Mouse (Mus musculus) ES-Bruce4 (cell line): ENCODE results near the gene Sc5d. TPM values are rescaled to one million over a fixed set of nuclear protein-coding genes. Genes with fewer than 3 reads are reported as not detected.

Experiments used
- H3K27ac ChIP-seq: 2 replicates; pipeline ENCODE4 v1.5.1; 2012; ENCODE audit warnings: low read length, inconsistent platforms; ENCODE audit not compliant: insufficient read depth
- H3K27me3 ChIP-seq: 2 replicates; pipeline ENCODE4 v1.6.1; 2012; ENCODE audit warnings: mild to moderate bottlenecking, low read length, inconsistent platforms; ENCODE audit not compliant: control insufficient read depth, poor library complexity, insufficient read depth, severe bottlenecking
- H3K36me3 ChIP-seq: 2 replicates; pipeline ENCODE4 v1.6.1; 2012; ENCODE audit warnings: inconsistent platforms, mild to moderate bottlenecking, low read length, moderate library complexity; ENCODE audit not compliant: control insufficient read depth, poor library complexity, insufficient read depth, severe bottlenecking
- H3K4me1 ChIP-seq: one replicate; pipeline ENCODE4 v1.8.1; 2011; ENCODE audit warnings: low read length; ENCODE audit not compliant: control insufficient read depth, insufficient read depth
- H3K4me3 ChIP-seq: 2 replicates; pipeline ENCODE4 v1.5.1; 2011; ENCODE audit warnings: low read depth, mild to moderate bottlenecking, low read length
- H3K9ac ChIP-seq: 2 replicates; pipeline ENCODE4 v1.6.1; 2012; ENCODE audit warnings: low read depth, mild to moderate bottlenecking, inconsistent platforms; ENCODE audit not compliant: poor library complexity, severe bottlenecking
- H3K9me3 ChIP-seq: replicated peaks from 2 replicates; pipeline ENCODE4 v1.6.1; 2012; ENCODE audit warnings: mild to moderate bottlenecking, low read length, inconsistent platforms; ENCODE audit not compliant: control insufficient read depth, poor library complexity, insufficient read depth, severe bottlenecking
- CTCF ChIP-seq: IDR thresholded peaks from one replicate; pipeline ENCODE4 v1.8.1; 2011; ENCODE audit warnings: low read depth, low read length
- EP300 ChIP-seq: IDR thresholded peaks from 2 replicates; pipeline ENCODE4 v1.6.1; 2011; ENCODE audit warnings: low read depth, low read length; ENCODE audit not compliant: insufficient read depth
- POLR2A ChIP-seq: IDR thresholded peaks from one replicate; pipeline ENCODE4 v1.8.1; 2011; ENCODE audit warnings: low read length; ENCODE audit not compliant: insufficient read depth
- polyA plus RNA-seq: library from polyadenylated mRNA; stranded (reverse); fragments of >200 nt; gene quantifications from 2 replicates; pipeline ENCODE4 v1.2.4, GENCODE M21; 2011; ENCODE audit warnings: low read depth; ENCODE audit not compliant: missing spikeins, insufficient read depth, insufficient read length

Sc5d gene
- polyA plus RNA-seq = 46.1 and 49.2 TPM in 2 replicates

DNA sequence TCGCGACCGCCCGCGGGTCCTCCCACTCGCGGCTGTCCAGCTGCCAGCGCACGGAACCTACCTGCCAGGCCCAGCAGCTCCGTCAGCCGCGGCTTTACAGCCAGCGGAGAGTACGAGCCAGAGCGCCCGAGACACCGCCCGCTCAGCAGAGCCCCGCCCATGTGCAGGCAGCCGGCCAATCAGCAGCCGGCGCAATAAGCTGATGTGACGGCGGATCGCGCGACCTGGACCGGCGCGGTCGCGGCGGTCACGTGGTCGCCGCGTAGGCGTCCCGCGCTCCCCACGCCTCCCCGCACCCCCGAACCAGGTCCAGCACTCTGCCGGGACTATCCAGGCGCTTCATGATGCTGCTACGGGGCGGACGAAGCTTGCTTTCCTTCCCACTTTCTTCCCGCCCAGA lies at the start of gene Sc5d:
Gene Sc5d, minus strand, starts transcription at position 112 of the 400 bp plus-strand sequence.
- no peak for TF ChIP-seq POLR2A
- TF ChIP-seq CTCF = no peak
- TF ChIP-seq EP300 = no peak
- Histone ChIP-seq H3K27ac (no peak within 1 kb of the TSS), H3K9ac (peak within 1 kb of the TSS; percentile 72), H3K36me3 (no peaks in the 10 kb centered on the region), H3K27me3 (no peaks in the 10 kb centered on the region), H3K4me1 (no peaks in the 10 kb centered on the region), H3K4me3 (peak within 1 kb of the TSS; percentile 95), H3K9me3 (no peaks in the 10 kb centered on the region)

DNA sequence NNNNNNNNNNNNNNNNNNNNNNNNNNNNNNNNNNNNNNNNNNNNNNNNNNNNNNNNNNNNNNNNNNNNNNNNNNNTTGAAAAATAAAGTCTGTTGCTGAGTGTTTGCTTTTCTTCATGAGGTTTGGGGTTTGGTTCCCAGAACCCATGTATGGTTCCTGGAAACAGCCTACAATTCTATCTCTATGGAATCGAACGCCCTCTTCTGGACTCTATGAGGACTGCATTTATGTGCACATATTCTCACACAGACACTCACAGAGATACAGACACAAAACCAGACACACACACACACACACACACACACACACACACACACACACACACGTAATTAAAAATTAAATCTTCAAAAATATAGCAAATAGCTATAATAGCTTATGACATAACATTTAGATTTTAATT lies 47.3 kb upstream of the Sc5d start:
- Histone ChIP-seq H3K27ac (no peak overlapping the region), H3K9me3 (no peaks in the 10 kb centered on the region), H3K4me3 (no peak overlapping the region), H3K4me1 (no peaks in the 10 kb centered on the region), H3K27me3 (no peaks in the 10 kb centered on the region), H3K9ac (no peak overlapping the region), H3K36me3 (no peaks in the 10 kb centered on the region)
- TF ChIP-seq POLR2A = no peak
- TF ChIP-seq EP300 = no peak
- no peak for TF ChIP-seq CTCF

DNA sequence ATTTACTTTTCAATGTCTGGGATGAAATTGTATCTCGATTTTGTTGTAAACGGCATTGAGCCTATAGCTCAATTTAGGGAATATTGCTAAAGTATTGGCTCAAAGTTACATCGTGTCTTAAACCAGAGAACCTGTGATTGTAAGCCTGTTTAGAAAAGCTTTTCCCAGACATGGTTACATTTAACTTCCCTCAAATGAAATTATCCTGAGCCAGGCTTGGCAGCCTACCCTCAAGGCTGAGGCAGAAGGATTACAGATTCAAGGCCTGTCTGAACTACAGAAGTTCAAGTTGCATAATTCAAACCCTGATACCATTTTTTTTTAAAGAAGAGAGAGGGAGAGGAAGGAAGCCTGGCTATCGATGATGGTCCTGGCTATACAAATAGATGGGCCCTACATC lies 39.8 kb upstream of the Sc5d start:
- TF ChIP-seq EP300 (no peak), CTCF (no peak), POLR2A (no peak)
- Histone ChIP-seq H3K9me3 (no peaks in the 10 kb centered on the region), H3K4me1 (no peaks in the 10 kb centered on the region), H3K9ac (no peak overlapping the region), H3K27me3 (no peaks in the 10 kb centered on the region; the same call in 1 of the 2 replicates), H3K4me3 (no peak overlapping the region), H3K36me3 (no peaks in the 10 kb centered on the region), H3K27ac (no peak overlapping the region)

DNA sequence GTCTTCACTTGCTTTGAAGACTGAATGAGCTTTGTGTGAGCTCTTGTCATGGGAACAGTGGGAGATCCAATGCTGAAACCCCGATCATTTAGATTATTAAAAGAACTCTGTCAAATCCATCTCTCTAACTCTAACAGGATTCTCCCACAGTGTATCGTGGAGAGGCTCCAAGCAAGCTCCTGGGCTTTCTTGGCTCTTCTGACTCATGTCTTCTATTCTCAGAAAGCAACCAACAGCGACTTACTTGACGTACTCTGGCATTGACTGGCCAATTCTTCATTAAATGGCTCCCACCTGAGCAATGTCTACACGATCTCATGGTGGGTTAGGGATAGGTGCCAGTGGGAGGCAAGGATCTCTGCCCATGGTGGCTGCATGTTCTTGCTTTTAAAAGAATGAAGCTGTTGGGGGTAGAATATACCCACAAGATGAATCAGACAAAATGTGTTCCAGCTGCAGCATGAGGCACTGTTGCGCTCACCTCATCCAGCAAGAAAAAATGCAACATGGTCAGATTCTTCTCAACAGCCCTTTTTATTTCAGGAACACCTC lies 37.1 kb upstream of the Sc5d start:
- no peaks in the 10 kb centered on the region for H3K4me1 ChIP-seq
- TF ChIP-seq CTCF (no peak), EP300 (no peak), POLR2A (no peak)
- no peaks in the 10 kb centered on the region for H3K9me3 ChIP-seq
- H3K27ac ChIP-seq = no peak overlapping the region
- no peak overlapping the region for H3K4me3 ChIP-seq
- H3K9ac ChIP-seq = no peak overlapping the region
- H3K36me3 ChIP-seq = no peaks in the 10 kb centered on the region
- no peaks in the 10 kb centered on the region; the same call in 1 of the 2 replicates for H3K27me3 ChIP-seq

DNA sequence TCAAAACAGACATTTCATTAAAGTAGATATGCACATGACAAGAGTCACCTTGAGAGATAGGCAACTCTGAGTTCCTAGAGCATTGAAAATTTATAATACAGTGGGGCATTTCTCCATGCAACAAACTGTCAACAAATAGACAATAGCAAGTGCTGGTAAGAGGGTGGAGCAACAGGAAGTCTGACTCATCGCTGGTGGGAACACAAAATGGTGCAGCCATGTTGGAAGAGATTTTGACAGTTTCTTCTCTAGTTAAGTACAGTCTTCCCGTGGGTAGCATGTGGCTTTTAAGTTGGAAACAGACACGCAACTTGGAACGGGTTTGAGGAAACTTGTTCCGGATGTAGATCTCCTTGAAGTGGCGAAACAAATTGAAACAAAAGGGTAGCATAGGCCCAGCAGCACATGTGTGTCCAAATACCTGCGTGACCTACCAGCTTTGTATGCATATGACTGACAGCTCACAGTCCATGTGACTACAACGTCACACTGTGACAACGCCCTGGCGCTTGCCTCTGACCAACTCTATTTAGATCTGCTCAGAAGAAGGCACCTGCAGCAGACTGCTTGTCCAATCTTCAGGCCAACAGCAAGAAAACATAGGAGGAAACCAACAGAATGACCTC lies 32.4 kb upstream of the Sc5d start:
- Histone ChIP-seq H3K9me3 (no peaks in the 10 kb centered on the region), H3K4me1 (no peaks in the 10 kb centered on the region), H3K27me3 (no peaks in the 10 kb centered on the region), H3K36me3 (no peaks in the 10 kb centered on the region), H3K9ac (no peak overlapping the region), H3K27ac (no peak overlapping the region), H3K4me3 (no peak overlapping the region)
- TF ChIP-seq EP300 = no peak
- TF ChIP-seq POLR2A = no peak
- TF ChIP-seq CTCF = no peak

DNA sequence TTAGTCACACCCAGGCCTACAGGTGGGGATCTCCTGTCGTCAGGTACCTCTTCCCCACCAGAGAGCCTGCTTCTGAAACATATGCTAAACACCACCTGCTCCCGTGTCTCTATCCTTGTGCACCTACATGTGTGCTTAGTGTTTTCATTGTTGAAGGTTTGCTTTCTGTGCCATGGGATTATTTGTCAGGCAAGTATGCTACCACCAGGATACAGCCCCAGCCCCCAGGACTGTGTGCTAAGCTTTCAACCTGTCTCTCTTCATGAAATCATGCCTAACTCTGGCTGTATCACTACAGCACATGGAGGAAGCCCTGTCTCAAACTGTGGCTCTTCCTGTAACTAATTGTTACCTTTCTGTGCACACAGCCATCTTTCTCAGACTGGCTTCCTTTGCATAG lies 30.1 kb upstream of the Sc5d start:
- Histone ChIP-seq H3K4me3 (no peak overlapping the region), H3K27me3 (no peaks in the 10 kb centered on the region), H3K9me3 (no peaks in the 10 kb centered on the region), H3K36me3 (no peaks in the 10 kb centered on the region), H3K9ac (no peak overlapping the region), H3K27ac (no peak overlapping the region), H3K4me1 (no peaks in the 10 kb centered on the region)
- TF ChIP-seq EP300 (no peak), CTCF (no peak), POLR2A (no peak)
